ENCODE assay signal across 17 mouse cellular contexts in genomic region chr11:49994536-49994935, GRCm38 (mm10). TPM values are rescaled to one million over a fixed set of nuclear protein-coding genes. Genes with fewer than 3 reads are reported as not detected.
DNase-seq lines count a peak whose midpoint lies in the region; ATAC-seq and TF ChIP-seq lines count a peak whose summit lies in the region.
"Had no signal": no experiment of that assay in that cellular context is flagged by ENCODE, and none has a peak within 500 bp of the region (broad histone marks: within the 10 kb centered on the region; RNA-seq: fewer than 3 reads in every experiment).

No protein-coding gene starts in this region.

- ATAC-seq in liver, embryonic 11.5 days (replicated peaks; ENCODE audit: low FRiP score) = peak; percentile 71
- ATAC-seq in liver, embryonic 15.5 days (ENCODE audit: insufficient read depth) = peak; percentile 56
- ATAC-seq in neutrophil, adult 5-6 weeks (ENCODE audit: extremely low read depth, insufficient number of reproducible peaks, low FRiP score, poor library complexity, severe bottlenecking) = peak; percentile 30; the same call in 1 of the 2 replicates
- ATAC-seq: forebrain, embryonic 13.5 days had no signal

- no peaks in the 10 kb centered on the region for H3K27me3 ChIP-seq in liver, embryonic 11.5 days (replicated peaks; ENCODE audit: control insufficient read depth, insufficient read depth, low read length)
- H3K27me3 ChIP-seq in liver, embryonic 15.5 days = no peaks in the 10 kb centered on the region
- H3K27me3 ChIP-seq in cerebellum, adult 2 months (ENCODE audit: control insufficient read depth, insufficient read depth, low read length) = no peaks in the 10 kb centered on the region
- H3K27me3 ChIP-seq: forebrain, embryonic 13.5 days; megakaryocyte, embryonic 14.5 days had no signal

- H3K4me3 ChIP-seq in liver, embryonic 11.5 days (ENCODE audit: low read depth, low read length) = no peak overlapping the region
- no peak overlapping the region for H3K4me3 ChIP-seq in liver, embryonic 15.5 days (replicated peaks)
- no peak overlapping the region for H3K4me3 ChIP-seq in cerebellum, adult 2 months (replicated peaks; ENCODE audit: insufficient read depth, low read depth, low read length)
- H3K4me3 ChIP-seq: forebrain, embryonic 13.5 days; left cerebral cortex, adult 2 months; limb, embryonic 10.5 days; megakaryocyte, embryonic 14.5 days had no signal

- no peak for DNase-seq in liver, embryonic 11.5 days (ENCODE audit: low spot score)
- no peak for DNase-seq in liver
- DNase-seq in induced T-regulatory cell, adult 2 months (ENCODE audit: low read depth) = peak; percentile 39
- no peak for DNase-seq in cerebellum, adult 8-10 months
- no peak for DNase-seq in natural killer cell, adult 2 months (ENCODE audit: low spot score in 2 of 2)
- no peak for DNase-seq in cerebellum, adult 2 months
- DNase-seq: cerebellum, postnatal 25 days; heart, adult 11 months; heart, postnatal 4 days; kidney, postnatal 14 days; lung, embryonic 14.5 days had no signal

- H3K36me3 ChIP-seq in liver, embryonic 11.5 days (ENCODE audit: control insufficient read depth, insufficient read depth, low read length) = no peaks in the 10 kb centered on the region
- no peaks in the 10 kb centered on the region for H3K36me3 ChIP-seq in liver, embryonic 15.5 days (replicated peaks)
- H3K36me3 ChIP-seq: limb, embryonic 10.5 days had no signal

- TF ChIP-seq POLR2A in cerebellum, adult 2 months (IDR thresholded peaks at IDR 0.05; ENCODE audit: borderline replicate concordance, insufficient read depth, low read length) = no peak

- 21% methylated on average over 2 of the region's 2 CpGs for WGBS in liver, embryonic 11.5 days
- WGBS in liver, embryonic 15.5 days (ENCODE audit: insufficient replicate concordance) = 10% methylated on average over 2 of the region's 2 CpGs
- WGBS in cerebellum, adult 2 months = 93% methylated on average over 2 of the region's 2 CpGs

- no peaks in the 10 kb centered on the region for H3K9me3 ChIP-seq in liver, embryonic 11.5 days (ENCODE audit: control insufficient read depth, low read length)
- H3K9me3 ChIP-seq in liver, embryonic 15.5 days (replicated peaks) = no peaks in the 10 kb centered on the region
- H3K9me3 ChIP-seq: forebrain, embryonic 13.5 days; limb, embryonic 10.5 days; megakaryocyte, embryonic 14.5 days had no signal

- TF ChIP-seq CTCF in cerebellum, adult 2 months (IDR thresholded peaks at IDR 0.05; ENCODE audit: borderline replicate concordance, insufficient read depth, low read depth, low read length) = no peak

- H3K9ac ChIP-seq in liver, embryonic 11.5 days (ENCODE audit: low read depth, low read length) = no peak overlapping the region
- no peak overlapping the region for H3K9ac ChIP-seq in liver, embryonic 15.5 days
- H3K9ac ChIP-seq: forebrain, embryonic 13.5 days; lung, embryonic 14.5 days had no signal

- H3K27ac ChIP-seq in liver, embryonic 11.5 days (ENCODE audit: low read depth, low read length) = no peak overlapping the region
- H3K27ac ChIP-seq in liver, embryonic 15.5 days (replicated peaks) = 0 out of 2 replicates have a peak overlapping the region, but pooled peaks have one; percentile 33
- no peak overlapping the region for H3K27ac ChIP-seq in cerebellum, adult 2 months (ENCODE audit: insufficient read depth, low read length)
- H3K27ac ChIP-seq: forebrain, embryonic 13.5 days; left cerebral cortex, adult 2 months; limb, embryonic 10.5 days had no signal

- H3K4me2 ChIP-seq in liver, embryonic 11.5 days = no peak overlapping the region
- no peak overlapping the region for H3K4me2 ChIP-seq in liver, embryonic 15.5 days
- H3K4me2 ChIP-seq: forebrain, embryonic 13.5 days; lung, embryonic 14.5 days had no signal

- H3K4me1 ChIP-seq in liver, embryonic 11.5 days (replicated peaks; ENCODE audit: control insufficient read depth, insufficient read depth, low read length) = no peaks in the 10 kb centered on the region; the same call in 1 of the 2 replicates
- H3K4me1 ChIP-seq in liver, embryonic 15.5 days (replicated peaks) = peaks cover 24% of the 10 kb centered on the region
- H3K4me1 ChIP-seq in cerebellum, adult 2 months (ENCODE audit: control insufficient read depth, insufficient read depth, low read length) = no peaks in the 10 kb centered on the region
- H3K4me1 ChIP-seq: forebrain, embryonic 13.5 days; limb, embryonic 10.5 days had no signal

RNA-seq across cellular contexts. Expression of gene Rnf130, which starts 30.6 kb away (rescaled TPM):
- polyA plus RNA-seq in liver, embryonic 11.5 days (2014; fragmentation: Nextera tagmentation; extraction: Ambion mirVana) = 47.8 and 48.0 TPM in 2 replicates
- 36.6 and 37.7 TPM in 2 replicates for polyA plus RNA-seq in liver, embryonic 15.5 days (2015; fragmentation: Nextera tagmentation; extraction: Ambion mirVana)
- total RNA-seq in neutrophil, adult 5-6 weeks (2017) = 253 and 278 TPM in 2 replicates
- polyA plus RNA-seq in cerebellum, adult 2 months (2012; rRNA removed) = 76.6 and 77.8 TPM in 2 replicates
